Mouse (Mus musculus): Measurements from ENCODE around the gene Kirrel. TPM values are rescaled to one million over a fixed set of nuclear protein-coding genes. Genes with fewer than 3 reads are reported as not detected.

Kirrel gene
- total and polyA plus RNA-seq, 3 experiments, result not detected

DNA sequence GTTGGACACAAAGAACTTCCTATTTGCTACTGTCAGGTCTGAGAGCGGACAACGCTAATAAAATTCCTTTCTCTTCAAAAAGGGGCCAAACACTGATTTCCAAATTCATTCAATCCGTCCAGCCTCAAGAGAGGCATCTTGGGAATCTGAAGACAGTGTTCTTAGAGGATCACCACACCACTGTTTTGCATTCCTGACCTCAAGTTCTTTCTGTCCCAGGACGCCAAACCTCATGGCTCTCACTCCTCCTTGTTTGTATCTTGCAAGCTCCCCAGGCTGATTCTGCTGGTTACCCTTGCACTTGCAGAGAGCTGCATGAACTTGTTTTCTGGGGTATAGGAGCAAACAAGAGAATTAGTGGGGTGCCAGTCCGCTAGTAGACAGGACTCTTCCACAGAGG, 12.2 kb downstream of the Kirrel start:
- Histone ChIP-seq H3K27ac (ENCODE audit: insufficient read depth, low read depth) (no peak overlapping the region), H3K36me3 (replicated peaks in 1 of 2; ENCODE audit: control insufficient read depth in 1 of 2, insufficient read depth in 1 of 2, low read length in 1 of 2) (no peaks in the 10 kb centered on the region), H3K4me1 (ENCODE audit: control insufficient read depth in 1 of 2, insufficient read depth in 2 of 2) (peaks cover 13 to 43% of the 10 kb centered on the region in 2 experiments), H3K4me3 (replicated peaks in 1 of 3; ENCODE audit: low read depth in 2 of 3, low read length in 2 of 3, poor library complexity in 1 of 3) (no peak overlapping the region), H3K9me3 (replicated peaks; ENCODE audit: low read length) (no peaks in the 10 kb centered on the region), H3K4me2 (ENCODE audit: insufficient read depth, low read depth, poor library complexity, severe bottlenecking) (no peak overlapping the region), H3K79me2 (replicated peaks; ENCODE audit: control insufficient read depth, extremely low read depth, insufficient read depth, poor library complexity, severe bottlenecking) (no peaks in the 10 kb centered on the region), H3K9ac (ENCODE audit: insufficient read depth, low read depth) (no peak overlapping the region), H3K27me3 (replicated peaks) (peaks cover 56% of the 10 kb centered on the region)
- in situ Hi-C loops (cut with MboI; ENCODE audit: low pct_ligation_motif_present, low pct_unique_long_range_greater_than_20kb, low sequenced_read_pairs), result no loop called here
- TF ChIP-seq MYC (IDR thresholded peaks at IDR 0.05; ENCODE audit: low read depth, low read length), result no peak
- TF ChIP-seq IRF4 (IDR thresholded peaks at IDR 0.05; ENCODE audit: low read depth, low read length), result no peak
- no peak for TF ChIP-seq ZMIZ1 (IDR thresholded peaks at IDR 0.05; ENCODE audit: low read depth, low read length)
- TF ChIP-seq SIN3A (IDR thresholded peaks at IDR 0.05; ENCODE audit: low read length), result no peak
- TF ChIP-seq RCOR1 (conservative IDR thresholded peaks at IDR 0.05; ENCODE audit: low read depth, low read length), result no peak
- TF ChIP-seq CHD2 (IDR thresholded peaks at IDR 0.05; ENCODE audit: low read length), result no peak
- no peak for TF ChIP-seq MXI1 (IDR thresholded peaks at IDR 0.05; ENCODE audit: low read depth, low read length)
- TF ChIP-seq E2F4 (IDR thresholded peaks at IDR 0.05; ENCODE audit: insufficient replicate concordance, low read depth, low read length), result no peak
- no peak for TF ChIP-seq POLR2A (IDR thresholded peaks at IDR 0.05; ENCODE audit: low read depth, low read length)
- TF ChIP-seq MAZ (IDR thresholded peaks at IDR 0.05; ENCODE audit: low read depth, low read length), result no peak
- TF ChIP-seq CTCF (conservative IDR thresholded peaks at IDR 0.05 in 1 of 2, IDR thresholded peaks at IDR 0.05 in 1 of 2; ENCODE audit: low read depth in 2 of 2, low read length in 2 of 2), result no peak
- no peak for TF ChIP-seq MAFK (IDR thresholded peaks at IDR 0.05; ENCODE audit: insufficient replicate concordance, low read length)
- no peak for TF ChIP-seq JUND (conservative IDR thresholded peaks at IDR 0.05; ENCODE audit: low read depth, low read length)
- TF ChIP-seq ETS1 (conservative IDR thresholded peaks at IDR 0.05; ENCODE audit: low read depth, low read length), result no peak
- no peak for DNase-seq (ENCODE audit: extremely low read depth)
- dilution Hi-C loops (cut with MboI; ENCODE audit: extremely low pct_ligation_motif_present, extremely low pct_unique_long_range_greater_than_20kb, low sequenced_read_pairs), result no loop called here

GRCm38 (mm10) chr3:87161601-87162000, 12.9 kb downstream of the Kirrel start:
- peaks cover 13 to 43% of the 10 kb centered on the region in 2 experiments for H3K4me1 ChIP-seq (ENCODE audit: control insufficient read depth in 1 of 2, insufficient read depth in 2 of 2)
- H3K79me2 ChIP-seq (replicated peaks; ENCODE audit: control insufficient read depth, extremely low read depth, insufficient read depth, poor library complexity, severe bottlenecking), result no peaks in the 10 kb centered on the region
- H3K36me3 ChIP-seq (replicated peaks in 1 of 2; ENCODE audit: control insufficient read depth in 1 of 2, insufficient read depth in 1 of 2, low read length in 1 of 2), result no peaks in the 10 kb centered on the region
- H3K27me3 ChIP-seq (replicated peaks), result peaks cover 54% of the 10 kb centered on the region
- dilution Hi-C loops (cut with MboI; ENCODE audit: extremely low pct_ligation_motif_present, extremely low pct_unique_long_range_greater_than_20kb, low sequenced_read_pairs), result no loop called here
- no peak for TF ChIP-seq ETS1 (conservative IDR thresholded peaks at IDR 0.05; ENCODE audit: low read depth, low read length)
- no peak for TF ChIP-seq NELFE (IDR thresholded peaks at IDR 0.05; ENCODE audit: low read depth, low read length)
- TF ChIP-seq CTCF (conservative IDR thresholded peaks at IDR 0.05 in 1 of 2, IDR thresholded peaks at IDR 0.05 in 1 of 2; ENCODE audit: low read depth in 2 of 2, low read length in 2 of 2), result no peak
- TF ChIP-seq NRF1 (IDR thresholded peaks at IDR 0.05; ENCODE audit: low read depth, low read length), result no peak
- no peak for TF ChIP-seq MAFK (IDR thresholded peaks at IDR 0.05; ENCODE audit: insufficient replicate concordance, low read length)
- TF ChIP-seq MXI1 (IDR thresholded peaks at IDR 0.05; ENCODE audit: low read depth, low read length), result no peak
- TF ChIP-seq JUN (IDR thresholded peaks at IDR 0.05; ENCODE audit: insufficient read depth, low read depth, low read length), result no peak
- no peak for TF ChIP-seq TBP (conservative IDR thresholded peaks at IDR 0.05; ENCODE audit: low read depth, low read length)
- TF ChIP-seq KAT2A (IDR thresholded peaks at IDR 0.05; ENCODE audit: insufficient replicate concordance, low read length), result no peak
- no peak for TF ChIP-seq ZKSCAN1 (IDR thresholded peaks at IDR 0.05; ENCODE audit: borderline replicate concordance, low read depth, low read length)
- TF ChIP-seq PAX5 (IDR thresholded peaks at IDR 0.05; ENCODE audit: low read length), result no peak
- no peak for DNase-seq (ENCODE audit: extremely low read depth)
- no peak overlapping the region for H3K27ac ChIP-seq (ENCODE audit: insufficient read depth, low read depth)
- in situ Hi-C loops (cut with MboI; ENCODE audit: low pct_ligation_motif_present, low pct_unique_long_range_greater_than_20kb, low sequenced_read_pairs), result no loop called here
- no peaks in the 10 kb centered on the region for H3K9me3 ChIP-seq (replicated peaks; ENCODE audit: low read length)
- no peak overlapping the region for H3K4me3 ChIP-seq (replicated peaks in 1 of 3; ENCODE audit: low read depth in 2 of 3, low read length in 2 of 3, poor library complexity in 1 of 3)
- no peak overlapping the region for H3K4me2 ChIP-seq (ENCODE audit: insufficient read depth, low read depth, poor library complexity, severe bottlenecking)
- H3K9ac ChIP-seq (ENCODE audit: insufficient read depth, low read depth), result no peak overlapping the region
